8 mouse cellular contexts compared by ENCODE assay signal in genomic region chr12:86433371-86433821, GRCm38 (mm10).
DNase-seq lines count a peak whose midpoint lies in the region; ATAC-seq and TF ChIP-seq lines count a peak whose summit lies in the region.

No protein-coding gene starts in this region.

- H3K4me1 ChIP-seq in ES-E14 (ENCODE audit: control insufficient read depth in 2 of 2, insufficient read depth in 2 of 2, low read length in 2 of 2, poor library complexity in 1 of 2): peaks cover 5 to 11% of the 10 kb centered on the region in 2 experiments; a peak in 2 of 4 replicates
- H3K4me1 ChIP-seq in forebrain, embryonic 14.5 days (ENCODE audit: control insufficient read depth, insufficient read depth, low read length): no peaks in the 10 kb centered on the region
- H3K4me1 ChIP-seq in liver, postnatal 0 days (ENCODE audit: insufficient read depth): no peaks in the 10 kb centered on the region

- TF ChIP-seq EP300 in liver, postnatal 0 days (IDR thresholded peaks at IDR 0.05; ENCODE audit: low read depth): no peak

- DNase-seq in ES-E14 (ENCODE audit: low read depth, low spot score): peak; percentile 86
- peak; percentile 91 for DNase-seq in forebrain, embryonic 14.5 days (ENCODE audit: low spot score)
- DNase-seq in heart, postnatal 36 days: peak; percentile 48 to 52
- DNase-seq in layer of hippocampus, adult 11-12 months (ENCODE audit: low spot score): peak; percentile 77
- peak; percentile 56 for DNase-seq in liver, postnatal 0 days
- peak; percentile 22 for DNase-seq in ovary, adult 18-20 months (ENCODE audit: low spot score)
- peak; percentile 25 for DNase-seq in urinary bladder, postnatal 25 days (ENCODE audit: low spot score)

- peak; percentile 65 for TF ChIP-seq CTCF in liver, postnatal 0 days (IDR thresholded peaks at IDR 0.05; ENCODE audit: low read depth)

- no peak overlapping the region for H3K27ac ChIP-seq in ES-E14 (ENCODE audit: insufficient read depth, low read depth, low read length, poor library complexity, severe bottlenecking)
- no peak overlapping the region for H3K27ac ChIP-seq in forebrain, embryonic 14.5 days (ENCODE audit: low read depth, low read length)
- no peak overlapping the region for H3K27ac ChIP-seq in liver, postnatal 0 days (ENCODE audit: low read depth)

- peak; percentile 81 for ATAC-seq in cerebellum, adult (ENCODE audit: insufficient number of reproducible peaks, low FRiP score, low TSS enrichment)
- ATAC-seq in forebrain, embryonic 14.5 days: peak; percentile 77
- ATAC-seq in liver, postnatal 0 days: peak; percentile 12; the same call in 1 of the 2 replicates

- peak overlapping the region; percentile 42; the same call in 1 of the 2 replicates for H3K9ac ChIP-seq in ES-E14 (ENCODE audit: insufficient read depth, low read depth, low read length, poor library complexity, severe bottlenecking)
- peak overlapping the region; percentile 50; the same call in 1 of the 2 replicates for H3K9ac ChIP-seq in forebrain, embryonic 14.5 days (ENCODE audit: low read length)
- no peak overlapping the region for H3K9ac ChIP-seq in liver, postnatal 0 days (replicated peaks)

- no peaks in the 10 kb centered on the region for H3K9me3 ChIP-seq in ES-E14 (ENCODE audit: control insufficient read depth, insufficient read depth, low read depth, low read length)
- H3K9me3 ChIP-seq in forebrain, embryonic 14.5 days (replicated peaks; ENCODE audit: control insufficient read depth, low read length): no peaks in the 10 kb centered on the region
- no peaks in the 10 kb centered on the region for H3K9me3 ChIP-seq in liver, postnatal 0 days (ENCODE audit: low read length)

- H3K4me2 ChIP-seq in forebrain, embryonic 14.5 days (ENCODE audit: low read length): peak overlapping the region; percentile 48
- H3K4me2 ChIP-seq in liver, postnatal 0 days (ENCODE audit: low read depth, low read length): no peak overlapping the region

- no peaks in the 10 kb centered on the region for H3K27me3 ChIP-seq in forebrain, embryonic 14.5 days (replicated peaks; ENCODE audit: control insufficient read depth, insufficient read depth, low read length)
- H3K27me3 ChIP-seq in liver, postnatal 0 days (ENCODE audit: insufficient read depth, low read length): no peaks in the 10 kb centered on the region

- intact Hi-C loops in heart, postnatal 36 days (cut with DNase I): loop anchor here (1.0 to 5.0 kb wide), 2 partner anchors 179 to 301 kb away; no protein-coding TSS in a partner anchor

- 1% methylated on average over 10 of the region's 13 CpGs for WGBS in forebrain, embryonic 14.5 days
- 3% methylated on average over 10 of the region's 13 CpGs for WGBS in liver, postnatal 0 days (ENCODE audit: insufficient replicate concordance)

- in situ Hi-C loops in ES-E14 (cut with MboI; ENCODE audit: low sequenced_read_pairs in 2 of 2, unreplicated experiment in 2 of 2): no loop called here

- peak overlapping the region in 1 of 2 experiments; percentile 53; a peak in 2 of 4 replicates for H3K4me3 ChIP-seq in ES-E14 (ENCODE audit: insufficient read depth in 1 of 2, low read depth in 1 of 2, low read length in 2 of 2, poor library complexity in 1 of 2, severe bottlenecking in 1 of 2)
- peak overlapping the region; percentile 1; the same call in 1 of the 2 replicates for H3K4me3 ChIP-seq in forebrain, embryonic 14.5 days (ENCODE audit: low read depth, low read length)
- H3K4me3 ChIP-seq in liver, postnatal 0 days (ENCODE audit: low read depth, low read length): no peak overlapping the region

- H3K36me3 ChIP-seq in ES-E14 (ENCODE audit: control insufficient read depth, insufficient read depth, low read length, poor library complexity, severe bottlenecking): no peaks in the 10 kb centered on the region
- H3K36me3 ChIP-seq in forebrain, embryonic 14.5 days (ENCODE audit: control insufficient read depth, insufficient read depth, low read length): no peaks in the 10 kb centered on the region
- H3K36me3 ChIP-seq in liver, postnatal 0 days (replicated peaks; ENCODE audit: insufficient read depth, low read length): no peaks in the 10 kb centered on the region

TF ChIP-seq in ES-E14, 5 proteins besides CTCF, POLR2A, EP300 and RAD21:
- TF ChIP-seq CHD2 (IDR thresholded peaks at IDR 0.05; ENCODE audit: low read depth, low read length) (no peak), ZNF384 (IDR thresholded peaks at IDR 0.05; ENCODE audit: low read depth, low read length) (no peak), HCFC1 (IDR thresholded peaks at IDR 0.05; ENCODE audit: borderline replicate concordance, insufficient read depth, low read length) (peak; percentile 32; the same call in 1 of the 2 replicates), MAFK (IDR thresholded peaks at IDR 0.05; ENCODE audit: insufficient read depth, low read depth, low read length) (no peak), ZC3H11A (IDR thresholded peaks at IDR 0.05; ENCODE audit: borderline replicate concordance, low read depth, low read length) (0 out of 2 replicates have a peak, but pooled peaks have one; percentile 12)

Comparison
In these comparisons a context has a peak if more than half of its experiments do, and no peak if none do; other contexts are left out.
1. DNase-seq: peak in every context shown above with its lines; median percentile 91 in forebrain, embryonic 14.5 days; 86 in ES-E14; 77 in layer of hippocampus, adult 11-12 months; 56 in liver, postnatal 0 days; 50 in heart, postnatal 36 days; 25 in urinary bladder, postnatal 25 days; 22 in ovary, adult 18-20 months.
2. ATAC-seq: peak in every context shown above with its lines; median percentile 81 in cerebellum, adult; 77 in forebrain, embryonic 14.5 days; 12 in liver, postnatal 0 days.